Mouse (Mus musculus): Measurements from ENCODE around the gene Cebpb.

DNA sequence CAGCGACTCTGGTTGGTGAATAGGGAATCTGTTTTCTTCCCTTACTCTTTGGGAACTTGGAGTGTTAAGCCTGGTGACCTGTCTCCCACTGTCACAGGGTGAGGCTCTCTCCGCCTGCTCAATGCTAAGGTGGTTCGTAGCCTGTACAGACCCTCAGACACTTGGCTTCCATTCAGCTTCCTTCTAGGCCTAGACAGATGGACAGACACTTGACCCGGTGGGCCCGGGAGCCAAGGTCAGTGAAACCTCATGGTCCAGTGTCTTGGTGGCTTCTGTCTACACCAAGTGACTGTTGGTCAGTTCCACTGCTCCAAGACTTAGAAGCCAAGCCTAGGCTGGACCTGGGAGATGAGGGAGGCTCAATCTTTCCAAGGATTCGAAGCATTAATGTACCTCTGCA lies 2.7 kb downstream of the Cebpb start:
- no peak for TF ChIP-seq CTCF (IDR thresholded peaks at IDR 0.05; ENCODE audit: insufficient read depth, low read depth, low read length)
- no peak for TF ChIP-seq POLR2A (IDR thresholded peaks at IDR 0.05; ENCODE audit: insufficient read depth, low read depth, low read length)

Measured in olfactory bulb, adult 2 months (tissue).